Mouse (Mus musculus) stomach, adult 2 months (tissue): ENCODE measurements around the gene Amy1. TPM values are rescaled to one million over a fixed set of nuclear protein-coding genes. Genes with fewer than 3 reads are reported as not detected.

ENCODE experiments used
- polyA plus RNA-seq: library from polyadenylated mRNA; depleted of rRNA; stranded (reverse); fragments of >200 nt; gene quantifications from 2 replicates; pipeline ENCODE4 v1.2.3, GENCODE M21; 2012; rRNA removed

The Amy1 gene
- 0.13 and 0.28 TPM in 2 replicates for polyA plus RNA-seq

GRCm38 (mm10) chr3:113606599-113606998 lies at the start of gene Amy1:
Amy1 (minus strand) TSS chr3:113606699.

DNA sequence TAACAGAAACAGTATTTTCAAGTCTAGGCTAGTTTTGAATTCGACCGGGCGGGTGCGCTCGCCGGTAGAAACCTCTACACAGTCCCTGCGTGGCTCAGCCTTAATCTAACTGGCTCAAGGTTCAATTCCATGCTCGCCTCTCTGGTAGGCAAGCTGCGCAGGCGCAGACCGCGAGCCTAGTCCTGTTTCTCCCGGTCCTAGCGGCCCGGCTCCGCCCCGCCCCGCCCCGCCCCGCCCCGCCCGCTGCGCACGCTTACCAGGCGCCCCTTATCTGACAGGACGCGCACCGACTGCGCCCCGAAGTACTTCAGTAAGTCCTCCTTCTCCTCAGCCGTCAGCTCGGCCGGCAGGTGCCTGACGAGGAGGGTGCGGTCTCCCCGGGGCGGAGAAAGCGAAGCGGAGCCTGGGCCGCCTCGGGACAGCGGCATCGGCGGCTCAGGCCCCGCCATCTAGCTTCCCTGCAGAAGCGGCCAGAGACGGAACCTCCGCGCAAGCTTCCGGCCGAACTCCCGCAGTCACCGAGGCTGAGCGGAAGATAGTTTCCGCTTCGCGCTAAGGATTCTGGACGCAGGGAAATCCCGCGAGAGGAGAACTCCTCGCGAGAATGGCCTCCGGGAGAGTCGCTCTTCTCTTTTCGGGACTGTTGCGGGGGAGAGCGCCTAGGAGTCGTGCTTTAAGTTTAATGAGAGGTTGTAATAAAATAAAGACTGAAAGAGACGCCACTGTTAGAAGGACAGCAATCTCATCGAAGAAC lies 23.3 kb upstream of the Amy1 start, which contains the start of gene Rnpc3:
Gene Rnpc3, minus strand, starts transcription at position 544 of the 754 bp plus-strand sequence.

DNA sequence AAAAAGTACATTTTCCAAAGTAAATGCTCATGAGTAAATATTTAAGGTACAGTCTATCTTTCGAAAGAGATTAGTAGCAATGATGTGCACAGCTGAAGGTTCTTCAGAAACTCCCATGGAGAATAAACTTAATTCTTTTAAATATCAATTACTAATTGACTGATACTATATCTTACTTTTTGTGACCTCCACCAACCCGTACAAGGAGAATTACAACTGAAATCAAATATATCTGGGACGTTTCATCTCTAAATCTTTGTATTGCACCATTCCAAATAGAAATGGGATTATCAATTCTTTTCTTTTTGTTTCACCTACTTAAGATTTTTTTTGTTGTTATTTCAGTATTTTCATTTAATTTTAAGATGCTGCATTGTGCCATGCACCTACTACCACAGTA lies 74.2 kb downstream of the Amy1 start, which contains the start of gene Amy2a1:
Gene Amy2a1, minus strand, starts transcription at position 101 of the 400 bp plus-strand sequence.

Other genes with a start within 250 kb of the Amy1 start
- 0.53 TPM in 1 of 2 replicates, not detected in the other for gene Amy2a1, start 74.3 kb downstream of the Amy1 start, polyA plus RNA-seq
- gene Rnpc3, start 23.4 kb upstream of the Amy1 start, polyA plus RNA-seq = 1.9 and 2.3 TPM in 2 replicates